Mouse (Mus musculus) erythroblast, embryonic 14.5 days (primary cell): ENCODE results near the gene Trp53rkb.

ENCODE experiments used
- GATA1 ChIP-seq: IDR thresholded peaks from 2 replicates; pipeline ENCODE4 v1.6.1; 2012; ENCODE audit warnings: low read length, inconsistent platforms, mixed read lengths
- TAL1 ChIP-seq: IDR thresholded peaks from 3 replicates; pipeline ENCODE4 v1.6.1; 2012; ENCODE audit warnings: low read length, inconsistent platforms, mixed read lengths

DNA sequence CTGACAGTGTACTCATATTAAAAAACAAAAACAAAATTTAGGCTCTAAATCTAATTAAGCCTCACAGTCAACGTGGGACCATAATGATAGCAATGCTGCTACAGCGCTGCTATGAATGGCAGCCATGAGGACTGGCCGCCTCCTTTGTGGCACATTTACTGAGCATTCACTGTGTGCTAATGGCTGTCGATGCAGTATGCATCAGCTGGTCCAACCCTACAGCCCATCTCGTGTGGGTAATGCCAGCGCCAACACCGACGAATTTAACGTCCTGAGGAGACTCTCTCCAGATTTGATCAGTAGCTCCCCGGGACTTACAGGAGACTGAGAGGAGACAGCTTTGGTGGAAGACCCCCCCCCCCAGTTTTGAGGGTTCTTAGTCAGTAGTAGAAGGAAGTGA lies 18.1 kb upstream of the Trp53rkb start:
- no peak for TF ChIP-seq GATA1
- no peak for TF ChIP-seq TAL1
